Mouse (Mus musculus): ENCODE data around the gene Ttc7. TPM values are rescaled to one million over a fixed set of nuclear protein-coding genes. Genes with fewer than 3 reads are reported as not detected.
A peak's percentile ranks its signal among the peaks of the same experiment; 100 is the strongest.

The Ttc7 gene
- polyA plus RNA-seq, 1 experiment from 2014 or later = 4.2 TPM

DNA sequence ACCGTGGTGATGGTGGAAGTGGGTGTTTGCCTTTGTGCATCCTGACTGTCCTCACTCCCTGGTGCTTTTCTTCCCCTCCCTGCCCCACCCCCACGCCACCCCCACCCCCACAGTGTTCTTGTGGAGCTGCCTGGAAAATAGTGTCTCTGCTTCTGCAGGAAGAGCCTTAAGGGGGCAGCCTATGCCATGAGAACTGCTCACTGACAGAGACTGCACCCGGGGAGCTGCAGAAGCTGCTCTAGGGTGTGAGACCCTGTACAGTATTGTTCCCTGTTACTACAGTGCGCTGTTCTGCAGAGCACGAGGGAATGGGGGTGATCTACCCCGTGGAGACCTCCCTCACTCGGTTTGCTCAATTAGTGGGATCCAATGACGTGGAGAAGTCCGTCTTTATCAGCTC lies 66.4 kb downstream of the Ttc7 start:
- no peaks in the 10 kb centered on the region for H3K9me3 ChIP-seq (replicated peaks; ENCODE audit: control insufficient read depth, low read length, poor library complexity, severe bottlenecking)
- no peak overlapping the region for H3K9ac ChIP-seq (ENCODE audit: low read depth, low read length)
- 27% methylated on average over 9 of the region's 9 CpGs for WGBS
- peaks cover 18% of the 10 kb centered on the region for H3K4me1 ChIP-seq (ENCODE audit: control insufficient read depth, insufficient read depth, low read length)
- H3K27ac ChIP-seq (ENCODE audit: low read length) = no peak overlapping the region
- no peak overlapping the region for H3K4me2 ChIP-seq (ENCODE audit: low read length)
- no peaks in the 10 kb centered on the region for H3K36me3 ChIP-seq (ENCODE audit: control insufficient read depth, insufficient read depth, low read length)
- no peaks in the 10 kb centered on the region for H3K27me3 ChIP-seq (ENCODE audit: control insufficient read depth, insufficient read depth, low read depth, low read length)
- 0 out of 2 replicates have a peak, but pooled peaks have one; percentile 33 for ATAC-seq
- H3K4me3 ChIP-seq (ENCODE audit: low read depth, low read length) = no peak overlapping the region

DNA sequence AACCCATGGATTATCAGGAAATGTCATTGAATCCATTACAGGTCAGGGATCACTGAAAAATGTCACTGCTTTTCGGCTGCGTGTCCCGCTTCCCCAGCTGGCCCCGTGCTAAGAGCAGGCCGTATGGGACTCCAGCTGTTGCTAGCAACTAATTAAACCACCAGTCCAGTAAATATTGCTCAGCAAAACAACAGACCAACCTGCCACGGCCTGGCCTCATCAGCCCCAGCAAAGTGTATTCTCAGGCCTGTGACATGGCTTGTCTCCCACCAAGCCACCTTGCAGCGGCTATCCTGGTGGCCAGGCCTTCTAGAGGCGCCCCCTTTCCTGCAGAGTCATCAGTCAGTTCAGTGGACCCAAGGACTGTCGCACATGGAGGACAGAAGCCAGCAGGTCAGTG lies 66.9 kb downstream of the Ttc7 start:
- H3K4me3 ChIP-seq (ENCODE audit: low read depth, low read length) = no peak overlapping the region
- H3K9ac ChIP-seq (ENCODE audit: low read depth, low read length) = no peak overlapping the region
- no peaks in the 10 kb centered on the region for H3K9me3 ChIP-seq (replicated peaks; ENCODE audit: control insufficient read depth, low read length, poor library complexity, severe bottlenecking)
- ATAC-seq = no peak
- no peak overlapping the region for H3K4me2 ChIP-seq (ENCODE audit: low read length)
- H3K27me3 ChIP-seq (ENCODE audit: control insufficient read depth, insufficient read depth, low read depth, low read length) = no peaks in the 10 kb centered on the region
- H3K27ac ChIP-seq (ENCODE audit: low read length) = no peak overlapping the region
- 72% methylated on average over 9 of the region's 9 CpGs for WGBS
- H3K4me1 ChIP-seq (ENCODE audit: control insufficient read depth, insufficient read depth, low read length) = peaks cover 18% of the 10 kb centered on the region
- no peaks in the 10 kb centered on the region for H3K36me3 ChIP-seq (ENCODE audit: control insufficient read depth, insufficient read depth, low read length)

DNA sequence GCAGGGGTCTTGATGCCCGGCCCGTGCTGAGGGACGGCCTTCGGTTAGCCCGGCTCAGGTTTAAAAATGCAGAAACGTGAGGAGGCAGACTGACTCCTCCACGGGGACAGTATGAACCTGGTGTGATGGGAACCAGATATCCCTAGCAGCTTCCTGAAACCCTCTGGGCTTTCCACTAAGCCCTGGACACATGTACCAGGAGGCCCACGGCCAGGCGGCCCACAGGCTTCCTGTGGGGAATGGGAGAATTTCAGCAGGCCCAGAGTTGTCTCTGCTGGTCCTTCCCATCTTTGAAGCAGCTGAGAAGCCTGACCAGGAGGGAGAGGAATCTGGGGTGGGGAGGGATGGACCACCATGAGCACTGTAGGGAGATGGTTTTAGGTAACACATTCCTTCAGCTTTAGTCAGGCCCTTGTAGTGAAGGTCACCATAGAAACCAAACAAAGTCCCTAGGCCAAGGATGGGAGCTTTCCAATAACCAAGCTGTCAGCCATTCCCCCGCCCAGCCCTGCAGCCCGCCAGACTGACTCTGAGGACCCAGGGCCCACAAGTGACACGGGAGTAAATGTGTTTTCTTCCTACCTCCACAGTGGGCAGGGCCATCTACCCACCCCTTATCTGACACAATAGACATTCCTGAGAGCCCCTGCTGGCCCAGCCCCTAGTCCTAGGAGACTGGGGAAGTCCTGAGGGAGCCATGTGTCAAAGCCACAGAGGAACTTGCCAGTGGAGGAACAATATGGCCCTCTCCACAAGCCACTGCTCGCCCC lies 68.0 kb downstream of the Ttc7 start:
- Histone ChIP-seq H3K27me3 (ENCODE audit: control insufficient read depth, insufficient read depth, low read depth, low read length) (no peaks in the 10 kb centered on the region), H3K9me3 (replicated peaks; ENCODE audit: control insufficient read depth, low read length, poor library complexity, severe bottlenecking) (no peaks in the 10 kb centered on the region), H3K9ac (ENCODE audit: low read depth, low read length) (peak overlapping the region; percentile 28; the same call in 1 of the 2 replicates), H3K36me3 (ENCODE audit: control insufficient read depth, insufficient read depth, low read length) (no peaks in the 10 kb centered on the region), H3K4me2 (ENCODE audit: low read length) (no peak overlapping the region), H3K27ac (ENCODE audit: low read length) (no peak overlapping the region), H3K4me3 (ENCODE audit: low read depth, low read length) (no peak overlapping the region), H3K4me1 (ENCODE audit: control insufficient read depth, insufficient read depth, low read length) (peaks cover 18% of the 10 kb centered on the region)
- ATAC-seq = no peak
- WGBS = 60% methylated on average over 13 of the region's 13 CpGs

DNA sequence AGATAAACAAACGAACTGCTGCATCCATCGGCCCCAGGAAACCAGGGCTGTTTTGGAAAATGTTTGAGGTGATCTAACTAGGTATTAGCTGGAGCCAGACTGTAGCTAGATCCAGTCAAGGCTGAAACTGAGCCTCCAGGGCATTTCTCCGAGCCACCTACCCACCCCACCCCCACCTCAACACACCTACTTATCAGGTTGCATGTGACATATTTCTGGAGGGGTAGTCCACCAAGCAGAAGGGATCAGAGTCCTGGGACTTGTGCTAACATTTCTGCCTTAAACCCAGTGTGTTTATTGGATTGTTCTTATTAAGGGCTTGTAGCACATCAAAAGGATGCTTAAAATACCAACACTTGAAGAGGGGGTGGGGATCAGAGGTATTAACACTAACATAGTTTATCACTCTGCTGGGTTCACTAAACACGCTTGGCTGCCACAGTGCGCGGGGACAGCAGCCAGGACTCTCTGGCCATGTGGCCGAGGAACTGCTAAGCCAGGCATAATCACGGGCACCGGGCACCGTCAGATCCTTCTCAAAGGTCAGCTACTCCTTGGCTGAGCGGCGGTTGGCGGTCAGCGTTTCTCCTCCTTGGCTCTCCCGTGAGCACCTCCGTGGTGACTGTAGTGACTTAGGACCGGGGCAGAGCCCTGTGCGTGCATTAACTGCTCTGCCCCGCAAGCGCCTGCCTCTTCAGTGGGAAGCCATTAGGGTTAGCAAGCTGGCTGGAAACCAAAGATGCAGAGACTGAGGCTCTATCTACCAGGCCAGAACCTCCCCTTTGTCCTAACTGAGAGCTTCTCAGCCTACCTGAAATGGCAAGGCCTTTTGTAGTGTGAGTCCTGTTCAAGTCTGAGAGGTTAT lies 68.8 kb downstream of the Ttc7 start:
- no peak overlapping the region for H3K4me2 ChIP-seq (ENCODE audit: low read length)
- peak; percentile 10; the same call in 1 of the 2 replicates for ATAC-seq
- H3K4me3 ChIP-seq (ENCODE audit: low read depth, low read length) = no peak overlapping the region
- H3K9me3 ChIP-seq (replicated peaks; ENCODE audit: control insufficient read depth, low read length, poor library complexity, severe bottlenecking) = no peaks in the 10 kb centered on the region
- H3K27me3 ChIP-seq (ENCODE audit: control insufficient read depth, insufficient read depth, low read depth, low read length) = no peaks in the 10 kb centered on the region
- H3K9ac ChIP-seq (ENCODE audit: low read depth, low read length) = peak overlapping the region; percentile 28; the same call in 1 of the 2 replicates
- 21% methylated on average over 20 of the region's 20 CpGs for WGBS
- H3K27ac ChIP-seq (ENCODE audit: low read length) = no peak overlapping the region
- no peaks in the 10 kb centered on the region for H3K36me3 ChIP-seq (ENCODE audit: control insufficient read depth, insufficient read depth, low read length)
- peaks cover 18% of the 10 kb centered on the region for H3K4me1 ChIP-seq (ENCODE audit: control insufficient read depth, insufficient read depth, low read length)

DNA sequence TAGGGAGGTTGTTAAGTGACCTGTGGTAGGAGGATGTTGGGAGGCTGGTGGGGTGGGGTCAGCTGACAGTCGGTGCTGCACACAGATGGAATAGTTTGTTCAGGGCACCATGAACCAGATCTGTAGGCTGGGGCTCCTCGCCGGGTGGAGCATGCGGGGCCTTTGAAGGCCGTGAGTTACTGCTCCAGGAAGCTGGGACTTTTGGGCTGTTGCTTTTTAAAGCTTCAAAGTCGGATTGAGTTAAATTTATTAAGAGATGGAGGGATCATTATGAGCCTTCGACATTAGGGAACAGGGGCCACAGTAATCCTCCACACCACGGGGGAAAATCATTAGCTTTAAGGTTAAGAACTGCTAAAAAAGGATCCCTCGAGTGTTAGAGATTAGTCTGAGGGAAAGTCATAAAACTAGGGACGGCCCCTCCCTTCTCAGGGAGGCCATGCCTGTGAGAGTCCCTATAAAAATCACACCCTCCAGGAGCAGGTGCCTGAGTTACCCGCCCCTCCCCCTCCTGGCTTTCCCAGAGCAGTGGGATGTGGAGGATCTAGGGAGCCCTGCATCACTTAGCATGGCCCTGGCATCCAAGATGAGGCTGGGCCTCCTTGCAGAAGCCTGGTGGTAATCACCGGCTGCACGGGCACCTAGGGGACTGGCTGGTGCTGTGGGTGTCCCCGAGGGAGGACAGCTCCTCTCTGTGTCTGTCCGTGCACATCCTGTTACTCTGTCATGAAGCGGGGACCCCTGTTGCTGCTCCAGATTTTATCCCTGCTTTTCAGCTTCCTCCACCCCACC lies 69.6 kb downstream of the Ttc7 start:
- H3K36me3 ChIP-seq (ENCODE audit: control insufficient read depth, insufficient read depth, low read length) = no peaks in the 10 kb centered on the region
- 30% methylated on average over 16 of the region's 16 CpGs for WGBS
- ATAC-seq = 0 out of 2 replicates have a peak, but pooled peaks have one; percentile 26
- H3K27me3 ChIP-seq (ENCODE audit: control insufficient read depth, insufficient read depth, low read depth, low read length) = no peaks in the 10 kb centered on the region
- H3K9me3 ChIP-seq (replicated peaks; ENCODE audit: control insufficient read depth, low read length, poor library complexity, severe bottlenecking) = no peaks in the 10 kb centered on the region
- no peak overlapping the region for H3K4me3 ChIP-seq (ENCODE audit: low read depth, low read length)
- peaks cover 18% of the 10 kb centered on the region for H3K4me1 ChIP-seq (ENCODE audit: control insufficient read depth, insufficient read depth, low read length)
- H3K9ac ChIP-seq (ENCODE audit: low read depth, low read length) = no peak overlapping the region
- H3K27ac ChIP-seq (ENCODE audit: low read length) = no peak overlapping the region
- no peak overlapping the region for H3K4me2 ChIP-seq (ENCODE audit: low read length)

DNA sequence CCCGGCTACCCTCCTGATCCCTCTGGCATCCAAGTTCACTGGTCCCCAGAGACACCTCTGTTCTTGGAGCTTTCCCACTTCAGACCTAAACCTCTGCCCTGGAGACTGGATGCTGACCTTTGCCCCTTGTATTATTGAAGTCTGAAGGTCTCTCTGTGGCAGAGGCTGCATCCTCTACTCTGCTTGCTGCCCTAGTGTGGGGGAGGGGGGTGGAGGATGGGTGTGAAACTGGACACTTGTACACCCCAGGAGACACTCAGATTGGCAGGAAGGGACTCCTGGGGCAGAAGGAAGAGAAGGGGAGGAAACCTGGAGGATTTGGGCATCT lies 70.2 kb downstream of the Ttc7 start:
- H3K27ac ChIP-seq (ENCODE audit: low read length) = no peak overlapping the region
- no peak overlapping the region for H3K9ac ChIP-seq (ENCODE audit: low read depth, low read length)
- H3K9me3 ChIP-seq (replicated peaks; ENCODE audit: control insufficient read depth, low read length, poor library complexity, severe bottlenecking) = no peaks in the 10 kb centered on the region
- WGBS = 14% methylated on average over 1 of the region's 1 CpGs
- H3K27me3 ChIP-seq (ENCODE audit: control insufficient read depth, insufficient read depth, low read depth, low read length) = no peaks in the 10 kb centered on the region
- ATAC-seq = no peak
- H3K4me1 ChIP-seq (ENCODE audit: control insufficient read depth, insufficient read depth, low read length) = peaks cover 18% of the 10 kb centered on the region
- H3K4me3 ChIP-seq (ENCODE audit: low read depth, low read length) = no peak overlapping the region
- no peak overlapping the region for H3K4me2 ChIP-seq (ENCODE audit: low read length)
- H3K36me3 ChIP-seq (ENCODE audit: control insufficient read depth, insufficient read depth, low read length) = no peaks in the 10 kb centered on the region

DNA sequence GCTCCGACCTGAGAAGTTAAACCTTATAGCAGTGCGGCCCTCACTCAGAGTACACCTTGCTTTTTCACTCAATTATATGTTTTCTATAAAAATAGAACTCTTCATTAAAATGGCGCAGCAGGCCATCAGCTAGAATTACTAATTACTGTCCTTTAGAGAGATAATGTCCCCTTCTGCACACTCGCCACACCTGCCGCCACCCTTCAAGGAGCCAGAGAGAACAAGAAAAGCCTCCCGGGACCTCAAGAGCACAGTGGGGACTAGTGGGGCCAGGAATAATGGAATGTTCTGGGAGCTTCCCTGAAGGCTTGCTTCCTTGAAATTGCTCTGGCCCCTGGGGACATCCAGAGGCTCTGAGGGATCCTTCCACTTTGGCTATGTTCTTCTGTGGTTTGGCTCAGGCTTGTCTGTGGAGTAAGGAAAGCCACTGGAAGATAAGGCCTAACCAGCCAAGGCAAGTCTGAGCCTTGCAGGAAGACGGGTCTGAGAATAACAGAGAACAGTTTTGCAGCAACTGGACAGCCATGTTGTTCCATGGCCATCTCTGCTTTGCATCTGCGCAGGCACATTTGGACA lies 71.1 kb downstream of the Ttc7 start:
- Histone ChIP-seq H3K4me2 (ENCODE audit: low read length) (no peak overlapping the region), H3K36me3 (ENCODE audit: control insufficient read depth, insufficient read depth, low read length) (no peaks in the 10 kb centered on the region), H3K4me3 (ENCODE audit: low read depth, low read length) (no peak overlapping the region), H3K9me3 (replicated peaks; ENCODE audit: control insufficient read depth, low read length, poor library complexity, severe bottlenecking) (no peaks in the 10 kb centered on the region), H3K9ac (ENCODE audit: low read depth, low read length) (no peak overlapping the region), H3K27ac (ENCODE audit: low read length) (no peak overlapping the region), H3K4me1 (ENCODE audit: control insufficient read depth, insufficient read depth, low read length) (peaks cover 18% of the 10 kb centered on the region), H3K27me3 (ENCODE audit: control insufficient read depth, insufficient read depth, low read depth, low read length) (no peaks in the 10 kb centered on the region)
- no peak for ATAC-seq
- WGBS = 83% methylated on average over 8 of the region's 8 CpGs

DNA sequence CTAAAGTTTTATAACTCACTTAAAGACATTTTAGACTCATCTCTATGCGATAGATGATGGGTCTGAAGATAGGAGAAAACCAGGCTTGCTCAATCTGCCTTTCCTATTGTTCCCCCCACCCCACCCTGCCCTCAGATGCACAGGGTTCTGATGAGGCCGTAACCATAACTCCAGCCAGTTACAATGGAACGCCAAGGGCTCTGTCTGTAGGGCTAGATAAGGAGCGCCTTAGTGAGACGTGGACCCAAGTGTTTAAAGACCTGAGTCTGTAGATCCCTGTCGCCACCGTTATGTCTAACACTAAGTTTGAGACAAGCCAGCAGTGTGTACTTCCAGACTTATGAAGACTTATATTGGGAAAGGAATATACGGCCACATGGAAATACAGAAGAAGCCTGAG lies 72.8 kb downstream of the Ttc7 start:
- Histone ChIP-seq H3K9ac (ENCODE audit: low read depth, low read length) (no peak overlapping the region), H3K4me1 (ENCODE audit: control insufficient read depth, insufficient read depth, low read length) (peaks cover 18% of the 10 kb centered on the region), H3K4me3 (ENCODE audit: low read depth, low read length) (no peak overlapping the region), H3K4me2 (ENCODE audit: low read length) (no peak overlapping the region), H3K36me3 (ENCODE audit: control insufficient read depth, insufficient read depth, low read length) (no peaks in the 10 kb centered on the region), H3K9me3 (replicated peaks; ENCODE audit: control insufficient read depth, low read length, poor library complexity, severe bottlenecking) (no peaks in the 10 kb centered on the region), H3K27ac (ENCODE audit: low read length) (no peak overlapping the region), H3K27me3 (ENCODE audit: control insufficient read depth, insufficient read depth, low read depth, low read length) (no peaks in the 10 kb centered on the region)
- WGBS = 93% methylated on average over 8 of the region's 8 CpGs
- ATAC-seq = no peak

All from midbrain, embryonic 16.5 days (tissue).